18 mouse cellular contexts compared by ENCODE assay signal in the genomic region with DNA sequence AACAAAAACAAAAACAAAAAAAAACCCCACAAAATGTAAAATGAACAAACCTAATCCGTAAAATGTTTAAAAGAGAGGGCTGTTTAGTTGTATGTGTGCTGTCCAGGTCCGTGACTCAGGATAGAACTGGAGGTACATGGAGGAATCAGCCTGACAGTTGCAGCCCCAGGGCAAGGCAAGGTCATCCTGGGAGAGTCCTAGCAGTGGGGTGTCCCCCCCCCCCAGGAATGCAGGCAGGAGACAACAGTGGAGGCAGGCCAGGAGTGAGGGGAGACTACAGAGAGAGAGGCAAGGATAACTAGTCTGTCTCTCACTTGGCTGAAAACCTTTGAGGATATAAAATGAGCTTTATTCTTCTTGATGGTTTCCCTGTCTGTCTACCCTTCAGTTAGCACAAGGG. TPM values are rescaled to one million over a fixed set of nuclear protein-coding genes. Genes with fewer than 3 reads are reported as not detected.
"Had no signal": no experiment of that assay in that cellular context is flagged by ENCODE, and none has a peak within 500 bp of the region (broad histone marks: within the 10 kb centered on the region; RNA-seq: fewer than 3 reads in every experiment).

No protein-coding gene starts in this region.

- ATAC-seq: midbrain, embryonic 16.5 days had no signal

- H3K27ac ChIP-seq: left cerebral cortex, adult 2 months; limb, embryonic 10.5 days; liver, embryonic 15.5 days; macrophage; neural tube, embryonic 13.5 days had no signal

- H3K4me3 ChIP-seq: left cerebral cortex, adult 2 months; limb, embryonic 10.5 days; liver, embryonic 15.5 days; megakaryocyte, embryonic 14.5 days; neural tube, embryonic 13.5 days had no signal

- H3K36me3 ChIP-seq: limb, embryonic 10.5 days; liver, embryonic 15.5 days; neural tube, embryonic 13.5 days had no signal

- H3K9ac ChIP-seq: liver, embryonic 15.5 days; lung, embryonic 14.5 days; neural tube, embryonic 13.5 days had no signal

- DNase-seq: kidney, postnatal 25 days; lung, embryonic 14.5 days; lung, postnatal 10 days; retina, postnatal 1 day; right cerebral cortex, postnatal 4 days; spleen, adult 18-20 months; thymus, adult 18-20 months; thymus, postnatal 14 days had no signal

- H3K4me2 ChIP-seq: liver, embryonic 11.5 days; liver, embryonic 15.5 days; lung, embryonic 14.5 days; midbrain, embryonic 11.5 days; neural tube, embryonic 13.5 days had no signal

- H3K9me3 ChIP-seq: limb, embryonic 10.5 days; liver, embryonic 15.5 days; megakaryocyte, embryonic 14.5 days; neural tube, embryonic 13.5 days had no signal

- H3K27me3 ChIP-seq: liver, embryonic 15.5 days; neural tube, embryonic 13.5 days had no signal

RNA-seq across cellular contexts. Expression of gene Fam186b, which starts 31.3 kb away (rescaled TPM):
- polyA plus RNA-seq: liver, embryonic 15.5 days; macrophage; stomach, embryonic 14.5 days had no signal

RNA-seq across cellular contexts. Expression of gene Kcnh3, which starts 39.7 kb away (rescaled TPM):
- polyA plus RNA-seq: limb, embryonic 10.5 days; macrophage had no signal
